Mouse (Mus musculus) CH12.LX (cell line): Measurements from ENCODE around the gene Colq. TPM values are rescaled to one million over a fixed set of nuclear protein-coding genes. Genes with fewer than 3 reads are reported as not detected.

Experiments
- DNase-seq: peaks from one replicate; pipeline ENCODE4 v3.0.0-alpha.2; 2013; ENCODE audit errors: extremely low read depth
- H3K27ac ChIP-seq: 2 replicates; pipeline ENCODE4 v1.5.1; 2012; ENCODE audit warnings: low read depth, mild to moderate bottlenecking, control low read depth, moderate library complexity; ENCODE audit not compliant: insufficient read depth
- H3K27me3 ChIP-seq: replicated peaks from 2 replicates; pipeline ENCODE3; 2012; ENCODE audit warnings: inconsistent platforms
- H3K36me3 ChIP-seq, 2 experiments: replicated peaks in 1 of 2; 2 replicates each; pipeline versions ENCODE3 to v1.6.1; 2012; ENCODE audit warnings: inconsistent platforms in 1 of 2, low read length in 1 of 2, mild to moderate bottlenecking in 1 of 2, mixed read lengths in 1 of 2, moderate library complexity in 1 of 2; ENCODE audit not compliant: control insufficient read depth in 1 of 2, insufficient read depth in 1 of 2
- H3K4me1 ChIP-seq, 2 experiments: 2 replicates each; pipeline ENCODE4 v1.6.1; 2012; ENCODE audit warnings: inconsistent platforms in 1 of 2, moderate library complexity in 1 of 2; ENCODE audit not compliant: insufficient read depth in 2 of 2, control insufficient read depth in 1 of 2
- H3K4me2 ChIP-seq: 2 replicates; pipeline ENCODE4 v1.6.1; 2012; ENCODE audit warnings: low read depth, mild to moderate bottlenecking, control low read depth; ENCODE audit not compliant: poor library complexity, insufficient read depth, severe bottlenecking
- H3K4me3 ChIP-seq, 3 experiments: fragments of 150-350 bp in 1 of 3; sonication (generic) in 1 of 3; replicated peaks in 1 of 3; 2 replicates each; pipeline versions ENCODE3 to v1.5.1; 2011 to 2012; ENCODE audit warnings: low read depth in 2 of 3, low read length in 2 of 3, mild to moderate bottlenecking in 2 of 3, moderate library complexity in 2 of 3, control low read depth in 1 of 3, improper control_type of control experiment in 1 of 3, inconsistent platforms in 1 of 3, mixed read lengths in 1 of 3; ENCODE audit not compliant: poor library complexity in 1 of 3
- H3K79me2 ChIP-seq: replicated peaks from 2 replicates; pipeline ENCODE4 v1.6.1; 2012; ENCODE audit warnings: mild to moderate bottlenecking, moderate library complexity; ENCODE audit not compliant: control insufficient read depth, poor library complexity, insufficient read depth, severe bottlenecking; ENCODE audit errors: extremely low read depth
- H3K9ac ChIP-seq: 2 replicates; pipeline ENCODE4 v1.6.1; 2012; ENCODE audit warnings: low read depth, mild to moderate bottlenecking, control low read depth, moderate library complexity; ENCODE audit not compliant: insufficient read depth
- H3K9me3 ChIP-seq: replicated peaks from 2 replicates; pipeline ENCODE3; 2012; ENCODE audit warnings: low read length, inconsistent platforms, mixed read lengths
- BHLHE40 ChIP-seq: IDR thresholded peaks from 2 replicates; pipeline ENCODE4 v1.6.1; 2011; ENCODE audit warnings: mild to moderate bottlenecking, low read depth, low read length, improper control_type of control experiment
- E2F4 ChIP-seq: IDR thresholded peaks from 2 replicates; pipeline ENCODE4 v1.6.1; 2011; ENCODE audit warnings: low read depth, low read length, improper control_type of control experiment; ENCODE audit not compliant: insufficient replicate concordance
- GABPA ChIP-seq: IDR thresholded peaks from 2 replicates; pipeline ENCODE4 v1.6.1; 2012; ENCODE audit warnings: low read depth, low read length, improper control_type of control experiment, inconsistent platforms; ENCODE audit not compliant: insufficient replicate concordance
- HCFC1 ChIP-seq: IDR thresholded peaks from 2 replicates; pipeline ENCODE4 v1.6.1; 2012; ENCODE audit warnings: low read depth, mild to moderate bottlenecking, inconsistent platforms, low read length, improper control_type of control experiment
- IRF4 ChIP-seq: IDR thresholded peaks from 2 replicates; pipeline ENCODE4 v1.6.1; 2014; ENCODE audit warnings: low read depth, mild to moderate bottlenecking, inconsistent platforms, low read length, improper control_type of control experiment
- JUN ChIP-seq: IDR thresholded peaks from 2 replicates; pipeline ENCODE4 v1.6.1; 2011; ENCODE audit warnings: low read depth, mild to moderate bottlenecking, low read length, improper control_type of control experiment, moderate library complexity; ENCODE audit not compliant: insufficient read depth
- JUND ChIP-seq: conservative IDR thresholded peaks from 2 replicates; pipeline ENCODE4 v1.6.1; 2011; ENCODE audit warnings: low read depth, low read length, improper control_type of control experiment
- KAT2A ChIP-seq: IDR thresholded peaks from 2 replicates; pipeline ENCODE4 v1.6.1; 2012; ENCODE audit warnings: low read length, improper control_type of control experiment, inconsistent platforms; ENCODE audit not compliant: insufficient replicate concordance
- MAFK ChIP-seq: IDR thresholded peaks from 2 replicates; pipeline ENCODE4 v1.6.1; 2011; ENCODE audit warnings: low read length, improper control_type of control experiment; ENCODE audit not compliant: insufficient replicate concordance
- MAX ChIP-seq: IDR thresholded peaks from 2 replicates; pipeline ENCODE4 v1.6.1; 2011; ENCODE audit warnings: low read length, improper control_type of control experiment
- MAZ ChIP-seq: IDR thresholded peaks from 2 replicates; pipeline ENCODE4 v1.6.1; 2012; ENCODE audit warnings: low read depth, mild to moderate bottlenecking, inconsistent platforms, low read length, improper control_type of control experiment, moderate library complexity
- MEF2A ChIP-seq: IDR thresholded peaks from 2 replicates; pipeline ENCODE4 v1.6.1; 2014; ENCODE audit warnings: low read depth, mild to moderate bottlenecking, inconsistent platforms, low read length, improper control_type of control experiment, borderline replicate concordance
- MXI1 ChIP-seq: IDR thresholded peaks from 2 replicates; pipeline ENCODE4 v1.6.1; 2011; ENCODE audit warnings: mild to moderate bottlenecking, low read depth, low read length, improper control_type of control experiment
- NELFE ChIP-seq: IDR thresholded peaks from 2 replicates; pipeline ENCODE4 v1.6.1; 2011; ENCODE audit warnings: low read depth, low read length, improper control_type of control experiment
- NRF1 ChIP-seq: IDR thresholded peaks from 2 replicates; pipeline ENCODE4 v1.6.1; 2014; ENCODE audit warnings: low read depth, mild to moderate bottlenecking, inconsistent platforms, low read length, improper control_type of control experiment, moderate library complexity
- PAX5 ChIP-seq: IDR thresholded peaks from 2 replicates; pipeline ENCODE4 v1.6.1; 2012; ENCODE audit warnings: low read length, inconsistent platforms, mixed read lengths
- POLR2A ChIP-seq: IDR thresholded peaks from 2 replicates; pipeline ENCODE4 v1.6.1; 2011; ENCODE audit warnings: low read depth, mild to moderate bottlenecking, improper control_type of control experiment, low read length
- RAD21 ChIP-seq: IDR thresholded peaks from 2 replicates; pipeline ENCODE4 v1.6.1; 2011; ENCODE audit warnings: low read depth, mild to moderate bottlenecking, low read length, improper control_type of control experiment, moderate library complexity
- SIN3A ChIP-seq: IDR thresholded peaks from 2 replicates; pipeline ENCODE4 v1.6.1; 2012; ENCODE audit warnings: low read length, improper control_type of control experiment, inconsistent platforms
- TBP ChIP-seq: conservative IDR thresholded peaks from 2 replicates; pipeline ENCODE4 v1.6.1; 2011; ENCODE audit warnings: low read depth, low read length, improper control_type of control experiment
- UBTF ChIP-seq: IDR thresholded peaks from 2 replicates; pipeline ENCODE4 v1.6.1; 2012; ENCODE audit warnings: low read depth, mild to moderate bottlenecking, inconsistent platforms, low read length, improper control_type of control experiment, moderate library complexity
- USF2 ChIP-seq: conservative IDR thresholded peaks from 2 replicates; pipeline ENCODE4 v1.6.1; 2011; ENCODE audit warnings: low read depth, low read length, improper control_type of control experiment
- ZC3H11A ChIP-seq: IDR thresholded peaks from 2 replicates; pipeline ENCODE4 v1.6.1; 2012; ENCODE audit warnings: low read depth, mild to moderate bottlenecking, inconsistent platforms, low read length, improper control_type of control experiment
- dilution Hi-C: fragments of 300-500 bp; cut with MboI; formaldehyde crosslinking; loops from 2 replicates; pipeline ENCODE4 v1.14.3; 2020; ENCODE audit warnings: low sequenced_read_pairs; ENCODE audit not compliant: extremely low pct_unique_long_range_greater_than_20kb, extremely low pct_ligation_motif_present
- in situ Hi-C: fragments of 300-500 bp; cut with MboI; formaldehyde crosslinking; loops from 3 replicates; pipeline ENCODE4 v1.14.3; 2019; ENCODE audit warnings: low sequenced_read_pairs, low pct_ligation_motif_present, low pct_unique_long_range_greater_than_20kb, mixed read lengths
- polyA plus RNA-seq: library from polyadenylated mRNA; unstranded; fragments of >175 nt; gene quantifications from 2 replicates; pipeline ENCODE4 v1.2.1, GENCODE M21; 2012; ENCODE audit warnings: low read depth; ENCODE audit not compliant: insufficient read length
- total RNA-seq, 2 experiments: library from RNA; depleted of rRNA; stranded (reverse); fragments of 300-350 nt in 1 of 2; fragments of >200 nt in 1 of 2; gene quantifications; 2 replicates each; pipeline ENCODE4 v1.2.3; 2012 to 2014

Colq gene
- total and polyA plus RNA-seq, 3 experiments: 1.7 to 4.6 (median 4.2) TPM

DNA sequence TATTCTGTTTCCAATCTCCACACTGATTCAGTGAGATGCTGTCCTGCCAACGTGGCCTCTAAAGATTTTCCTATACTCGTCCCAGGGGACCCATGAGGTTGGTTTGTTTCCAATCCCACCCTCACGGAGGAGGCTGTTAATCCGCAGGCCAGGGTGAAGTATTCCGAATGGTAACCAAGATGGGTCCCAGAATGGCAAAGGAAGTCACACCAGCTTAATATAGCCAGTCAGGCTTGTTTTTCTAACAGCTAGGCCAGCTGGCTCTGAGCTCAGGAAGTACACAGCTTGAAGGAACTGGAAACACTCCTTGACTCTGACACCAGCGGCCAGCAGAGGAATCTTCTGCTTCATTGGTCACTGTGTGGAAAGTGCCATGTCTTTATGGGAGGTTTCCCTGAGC lies 53.8 kb downstream of the Colq start (continued):
- TF ChIP-seq MEF2A: peak; percentile 59
- TF ChIP-seq UBTF: no peak
- no peak for TF ChIP-seq PAX5
- TF ChIP-seq POLR2A: no peak
- no peak for TF ChIP-seq E2F4
- peak; percentile 23; the same call in 1 of the 2 replicates for TF ChIP-seq MAFK
- TF ChIP-seq RAD21: no peak; the same call in 1 of the 2 replicates
- TF ChIP-seq HCFC1: no peak; the same call in 1 of the 2 replicates
- no peak for TF ChIP-seq NRF1
- TF ChIP-seq GABPA: no peak
- 0 out of 2 replicates have a peak, but pooled peaks have one; percentile 30 for TF ChIP-seq MXI1
- no peak for TF ChIP-seq KAT2A
- no peak for TF ChIP-seq SIN3A
- TF ChIP-seq JUN: no peak
- TF ChIP-seq NELFE: no peak
- TF ChIP-seq BHLHE40: peak; percentile 28; the same call in 1 of the 2 replicates
- no peak for TF ChIP-seq ZC3H11A
- TF ChIP-seq USF2: no peak
- TF ChIP-seq IRF4: no peak
- no peak for TF ChIP-seq JUND
- TF ChIP-seq MAX: peak; percentile 43

DNA sequence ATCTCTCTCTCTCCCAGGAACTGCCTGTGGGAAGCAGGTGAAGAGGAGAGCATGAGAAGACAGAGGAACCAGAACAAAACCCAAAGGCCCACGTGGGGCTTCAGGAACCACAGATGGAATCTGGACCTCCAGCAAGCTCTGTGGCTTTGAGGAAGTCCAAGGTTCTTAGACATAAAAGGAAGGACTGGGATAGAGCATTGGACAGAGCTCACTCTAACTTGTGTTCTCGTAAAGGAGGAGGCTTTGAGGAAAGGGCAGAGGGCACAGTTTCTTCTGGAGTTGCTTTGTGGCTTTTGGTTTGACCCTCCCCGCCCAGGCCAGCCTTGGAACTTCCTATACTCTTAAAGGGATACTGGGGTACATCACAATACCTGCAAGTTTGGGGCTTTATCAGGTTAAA lies 58.5 kb downstream of the Colq start:
- Histone ChIP-seq H3K9me3 (no peaks in the 10 kb centered on the region), H3K27me3 (no peaks in the 10 kb centered on the region), H3K36me3 (peaks cover 0 to 17% of the 10 kb centered on the region in 2 experiments), H3K4me3 (no peak overlapping the region), H3K79me2 (no peaks in the 10 kb centered on the region), H3K27ac (no peak overlapping the region), H3K4me2 (no peak overlapping the region; the same call in 1 of the 2 replicates), H3K9ac (no peak overlapping the region), H3K4me1 (peaks cover 26 to 51% of the 10 kb centered on the region in 2 experiments)
- TF ChIP-seq E2F4 (no peak), MAZ (no peak), IRF4 (no peak), UBTF (no peak), TBP (no peak), POLR2A (no peak), HCFC1 (no peak), MEF2A (no peak)
- in situ Hi-C loops (no loop called here), dilution Hi-C loops (no loop called here)
- DNase-seq: no peak
